Mouse (Mus musculus): ENCODE measurements around the gene Tex14. TPM values are rescaled to one million over a fixed set of nuclear protein-coding genes. Genes with fewer than 3 reads are reported as not detected.
"Not testable (repeated sequence)": the region's sequence is repeated elsewhere in the genome, so short reads cannot be mapped to it uniquely, and the experiment has no call there.

The Tex14 gene
- total and polyA plus RNA-seq, 2 experiments from 2014 or later: 0.23 to 0.81 TPM

DNA sequence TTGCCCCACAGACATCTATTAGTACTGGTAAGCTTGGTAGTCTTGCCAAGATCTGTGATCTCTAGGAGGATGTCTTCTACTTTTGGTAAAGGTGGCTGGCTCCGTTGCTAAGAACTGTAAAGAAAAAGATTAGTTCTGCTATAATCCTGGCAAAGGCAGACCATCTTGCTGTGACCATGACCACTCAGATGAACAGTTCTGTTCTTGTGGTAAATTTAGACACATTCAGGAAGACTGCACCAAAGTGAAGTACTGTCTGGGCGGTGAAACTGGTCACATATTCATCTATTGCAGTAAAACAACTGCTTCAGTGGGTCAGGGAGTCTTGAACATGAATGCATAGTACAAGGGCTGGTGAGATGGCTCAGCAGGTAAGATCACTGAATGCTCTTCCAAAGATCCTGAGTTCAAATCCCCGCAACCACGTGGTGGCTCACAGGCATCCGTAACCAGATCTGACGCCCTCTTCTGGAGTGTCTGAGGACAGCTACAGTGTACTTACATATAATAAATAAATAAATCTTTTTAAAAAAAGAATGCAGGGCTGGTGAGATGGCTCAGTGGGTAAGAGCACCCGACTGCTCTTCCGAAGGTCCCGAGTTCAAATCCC lies 63.9 kb downstream of the Tex14 start:
- no peak for TF ChIP-seq CTCF (IDR thresholded peaks at IDR 0.05; ENCODE audit: low read depth)

DNA sequence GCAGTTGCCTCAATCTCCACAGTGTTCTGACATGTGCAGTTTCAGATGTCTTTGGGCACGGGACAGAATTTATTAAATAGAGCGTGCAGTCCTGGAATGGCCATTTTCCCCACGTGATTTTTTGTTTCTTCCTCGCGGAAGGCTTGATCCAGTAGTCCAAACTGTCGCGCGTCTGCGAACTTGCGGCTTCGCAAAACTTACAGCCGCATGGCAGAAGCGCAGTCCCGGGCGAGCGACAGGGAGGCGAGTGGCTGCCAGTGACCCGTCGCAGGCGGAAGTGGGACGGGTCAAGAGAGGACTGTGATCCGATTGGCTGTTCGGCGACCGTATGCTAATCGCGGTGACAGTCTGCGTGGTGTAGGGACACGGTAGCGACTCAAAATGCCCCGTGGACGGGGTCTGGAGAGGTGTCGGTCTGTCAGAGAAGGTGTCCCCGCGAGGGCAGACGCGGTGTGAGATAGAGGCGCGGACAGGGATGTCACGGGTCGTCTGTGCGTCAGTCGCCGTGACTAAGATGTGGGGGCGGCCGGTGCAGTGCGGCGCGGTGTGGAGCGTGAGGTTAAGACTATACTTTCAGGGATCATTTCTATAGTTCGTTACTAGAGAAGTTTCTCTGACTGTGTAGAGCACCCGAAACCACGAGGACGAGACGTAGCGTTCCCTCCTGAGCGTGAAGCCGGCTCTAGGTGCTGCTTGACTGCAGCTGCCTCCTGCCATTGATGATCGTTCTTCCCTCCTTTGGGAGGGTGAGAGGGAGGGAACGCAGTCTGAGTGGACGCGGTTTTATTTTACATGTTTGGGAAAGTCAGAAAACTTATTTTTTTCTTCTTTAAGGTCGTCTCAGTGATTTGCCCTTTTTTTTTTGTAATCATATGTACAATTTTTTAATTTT lies 66.2 kb downstream of the Tex14 start:
- WGBS: under 1% methylated on average over 29 of the region's 63 CpGs
- H3K27ac ChIP-seq (ENCODE audit: low read depth, low read length): not testable (repeated sequence)
- peak; percentile 97 for ATAC-seq

More for the DNA sequence above, 63.9 kb downstream of the Tex14 start:
- ATAC-seq: no peak
- H3K4me1 ChIP-seq (ENCODE audit: insufficient read depth): peaks cover 4% of the 10 kb centered on the region; the same call in 1 of the 2 replicates
- H3K36me3 ChIP-seq (ENCODE audit: insufficient read depth): no peaks in the 10 kb centered on the region
- no peaks in the 10 kb centered on the region for H3K9me3 ChIP-seq (ENCODE audit: low read length)
- no peaks in the 10 kb centered on the region for H3K27me3 ChIP-seq (ENCODE audit: insufficient read depth, low read length)
- WGBS: 83% methylated on average over 9 of the region's 9 CpGs
- H3K4me2 ChIP-seq (ENCODE audit: low read depth): no peak overlapping the region
- DNase-seq: no peak
- no peak overlapping the region for H3K9ac ChIP-seq
- H3K27ac ChIP-seq (ENCODE audit: low read depth, low read length): no peak overlapping the region
- H3K4me3 ChIP-seq (ENCODE audit: low read depth, low read length): no peak overlapping the region

DNA sequence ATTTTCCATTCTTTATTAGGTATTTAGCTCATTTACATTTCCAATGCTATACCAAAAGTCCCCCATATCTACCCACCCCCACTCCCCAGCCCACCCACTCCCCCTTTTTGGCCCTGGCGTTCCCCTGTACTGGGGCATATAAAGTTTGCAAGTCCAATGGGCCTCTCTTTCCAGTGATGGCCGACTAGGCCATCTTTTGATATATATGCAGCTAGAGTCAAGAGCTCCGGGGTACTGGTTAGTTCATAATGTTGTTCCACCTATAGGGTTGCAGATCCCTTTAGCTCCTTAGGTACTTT lies 66.8 kb downstream of the Tex14 start:
- not testable (repeated sequence) for H3K4me1 ChIP-seq (ENCODE audit: insufficient read depth); H3K27ac ChIP-seq (ENCODE audit: low read depth, low read length); H3K9ac ChIP-seq; H3K9me3 ChIP-seq (ENCODE audit: low read length); H3K4me2 ChIP-seq (ENCODE audit: low read depth); H3K27me3 ChIP-seq (ENCODE audit: insufficient read depth, low read length); DNase-seq; H3K4me3 ChIP-seq (ENCODE audit: low read depth, low read length); H3K36me3 ChIP-seq (ENCODE audit: insufficient read depth)
- ATAC-seq: peak; percentile 23
- WGBS: no CpG with 5 or more reads among the region's 3 CpGs

More for the DNA sequence above, 66.2 kb downstream of the Tex14 start:
- H3K4me1 ChIP-seq (ENCODE audit: insufficient read depth); H3K36me3 ChIP-seq (ENCODE audit: insufficient read depth); H3K27me3 ChIP-seq (ENCODE audit: insufficient read depth, low read length); H3K9me3 ChIP-seq (ENCODE audit: low read length): not testable (repeated sequence)
- Histone ChIP-seq H3K4me2 (ENCODE audit: low read depth) (peak overlapping the region; percentile 55), H3K4me3 (ENCODE audit: low read depth, low read length) (peak overlapping the region; percentile 39), H3K9ac (peak overlapping the region; percentile 44)
- DNase-seq: peak; percentile 79

DNA sequence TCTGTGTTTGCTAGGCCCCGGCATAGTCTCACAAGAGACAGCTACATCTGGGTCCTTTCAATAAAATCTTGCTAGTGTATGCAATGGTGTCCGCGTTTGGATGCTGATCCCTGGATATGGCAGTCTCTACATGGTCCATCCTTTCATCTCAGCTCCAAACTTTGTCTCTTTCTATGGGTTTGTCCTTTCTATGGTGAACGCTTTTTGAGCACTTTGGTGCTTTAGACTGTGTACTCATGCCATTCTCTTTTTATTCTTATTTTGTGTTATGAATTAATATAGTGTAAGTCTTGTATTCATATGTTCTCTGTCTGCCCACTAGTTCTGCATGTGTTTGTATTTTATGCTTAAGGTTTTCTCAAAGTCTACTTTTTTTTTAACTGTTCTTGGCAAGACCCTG lies 67.2 kb downstream of the Tex14 start:
- not testable (repeated sequence) for H3K9me3 ChIP-seq (ENCODE audit: low read length); H3K27ac ChIP-seq (ENCODE audit: low read depth, low read length); H3K4me1 ChIP-seq (ENCODE audit: insufficient read depth); H3K4me3 ChIP-seq (ENCODE audit: low read depth, low read length); H3K4me2 ChIP-seq (ENCODE audit: low read depth); DNase-seq; H3K9ac ChIP-seq; H3K27me3 ChIP-seq (ENCODE audit: insufficient read depth, low read length); ATAC-seq; H3K36me3 ChIP-seq (ENCODE audit: insufficient read depth)
- 20% methylated on average over 3 of the region's 4 CpGs for WGBS

DNA sequence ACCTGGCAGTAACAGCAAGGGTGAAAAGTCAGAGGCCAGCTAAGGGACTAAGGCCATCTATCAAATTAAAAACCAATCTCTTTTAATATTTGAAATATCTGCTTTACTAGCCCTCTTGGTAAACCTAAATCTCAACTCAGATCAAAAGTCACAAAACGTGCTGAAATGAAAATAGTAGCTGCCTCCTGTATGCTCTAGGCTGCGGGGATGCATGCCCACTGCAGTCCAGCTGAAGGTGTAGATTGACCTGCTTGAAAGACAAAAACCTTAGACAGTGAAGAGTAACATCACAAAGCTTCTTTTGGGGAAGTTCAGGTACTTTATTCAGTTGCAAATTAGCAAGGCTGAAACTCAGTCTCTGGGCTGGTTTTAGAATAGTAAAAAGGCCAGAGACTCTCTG lies 74.3 kb downstream of the Tex14 start:
- not testable (repeated sequence) for H3K27ac ChIP-seq (ENCODE audit: low read depth, low read length); H3K9me3 ChIP-seq (ENCODE audit: low read length); DNase-seq; ATAC-seq; H3K4me3 ChIP-seq (ENCODE audit: low read depth, low read length); H3K9ac ChIP-seq; H3K4me1 ChIP-seq (ENCODE audit: insufficient read depth); H3K36me3 ChIP-seq (ENCODE audit: insufficient read depth); H3K4me2 ChIP-seq (ENCODE audit: low read depth); H3K27me3 ChIP-seq (ENCODE audit: insufficient read depth, low read length)
- whole genome bisulfite sequencing: 70% methylated on average over 2 of the region's 2 CpGs

DNA sequence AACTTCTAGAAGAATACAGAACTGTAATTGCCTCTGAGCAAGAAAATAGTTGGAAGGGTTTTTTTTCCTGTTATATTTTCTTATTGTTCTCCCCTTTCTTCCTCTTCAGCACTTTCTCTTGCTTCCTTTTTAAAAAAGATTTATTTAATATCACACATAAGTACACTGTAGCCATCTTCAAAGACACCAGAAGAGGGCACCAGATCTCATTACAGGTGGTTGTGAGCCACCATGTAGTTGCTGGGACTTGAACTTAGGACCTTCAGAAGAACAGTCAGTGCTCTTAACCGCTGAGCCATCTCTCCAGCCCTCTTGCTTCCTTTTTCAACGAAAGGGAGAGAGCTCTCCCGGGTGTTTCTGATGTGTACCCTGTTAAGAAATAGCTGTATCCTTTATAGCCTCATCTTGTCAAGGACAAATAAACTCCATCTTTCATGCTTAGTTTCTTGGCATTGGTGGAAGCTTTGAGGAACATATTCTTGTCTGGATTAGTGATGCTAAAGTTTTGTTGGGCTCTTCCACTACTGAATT lies 79.0 kb downstream of the Tex14 start:
- ATAC-seq: no peak
- H3K27ac ChIP-seq (ENCODE audit: low read depth, low read length): no peak overlapping the region
- no peaks in the 10 kb centered on the region for H3K36me3 ChIP-seq (ENCODE audit: insufficient read depth)
- no peak overlapping the region for H3K9ac ChIP-seq
- no peak overlapping the region for H3K4me2 ChIP-seq (ENCODE audit: low read depth)
- H3K4me1 ChIP-seq (ENCODE audit: insufficient read depth): no peaks in the 10 kb centered on the region
- H3K27me3 ChIP-seq (ENCODE audit: insufficient read depth, low read length): no peaks in the 10 kb centered on the region
- 0 out of 2 replicates have a peak, but pooled peaks have one; percentile 4 for TF ChIP-seq CTCF (IDR thresholded peaks at IDR 0.05; ENCODE audit: low read depth)
- no peak for DNase-seq
- H3K4me3 ChIP-seq (ENCODE audit: low read depth, low read length): no peak overlapping the region
- H3K9me3 ChIP-seq (ENCODE audit: low read length): no peaks in the 10 kb centered on the region
- WGBS: 75% methylated on average over 3 of the region's 3 CpGs

DNA sequence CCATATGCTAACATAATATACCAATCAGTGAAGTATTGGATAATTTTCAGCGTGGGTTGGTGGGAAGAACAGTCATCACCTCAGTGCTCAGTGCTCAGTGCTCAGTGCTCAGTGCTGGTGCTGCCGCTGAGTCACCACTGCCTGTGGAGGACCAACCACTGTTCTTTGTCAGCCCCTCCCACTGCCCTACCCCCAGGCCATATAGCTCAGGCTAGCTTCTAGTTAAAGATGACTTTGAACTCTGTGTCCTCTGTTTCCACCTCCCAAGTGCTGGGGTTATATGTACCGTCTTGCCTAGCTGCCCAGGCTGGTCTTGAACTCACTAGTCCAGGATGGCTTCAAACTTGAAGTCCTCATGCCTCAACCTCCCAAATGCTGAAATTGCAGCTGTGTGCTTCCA lies 84.1 kb downstream of the Tex14 start:
- H3K4me2 ChIP-seq (ENCODE audit: low read depth): no peak overlapping the region
- DNase-seq: no peak
- H3K36me3 ChIP-seq (ENCODE audit: insufficient read depth): no peaks in the 10 kb centered on the region
- H3K9me3 ChIP-seq (ENCODE audit: low read length): no peaks in the 10 kb centered on the region
- no peak for ATAC-seq
- H3K4me3 ChIP-seq (ENCODE audit: low read depth, low read length): no peak overlapping the region
- H3K9ac ChIP-seq: no peak overlapping the region
- no peak overlapping the region for H3K27ac ChIP-seq (ENCODE audit: low read depth, low read length)
- WGBS: 96% methylated on average over 3 of the region's 3 CpGs
- TF ChIP-seq CTCF (IDR thresholded peaks at IDR 0.05; ENCODE audit: low read depth): no peak
- H3K4me1 ChIP-seq (ENCODE audit: insufficient read depth): no peaks in the 10 kb centered on the region
- no peaks in the 10 kb centered on the region for H3K27me3 ChIP-seq (ENCODE audit: insufficient read depth, low read length)
